Mouse (Mus musculus) gastrocnemius, postnatal 10 days (tissue): ENCODE data around the gene Odf3. TPM values are rescaled to one million over a fixed set of nuclear protein-coding genes. Genes with fewer than 3 reads are reported as not detected.

Source experiments
- DNase-seq: peaks from one replicate; pipeline ENCODE4 v3.0.0; 2021; ENCODE audit warnings: mixed read lengths
- total RNA-seq, 2 experiments: library from RNA; stranded (reverse); gene quantifications; 2 replicates each; pipeline ENCODE4 v1.2.3; 2021

Gene Odf3
- total RNA-seq, 2 experiments from 2014 or later, result not detected

- peak; percentile 97 for DNase-seq
Observed at GRCm38 (mm10) chr7:140844905-140845665, 2.5 kb upstream of the Odf3 start, which contains the start of gene Scgb1c1. Scgb1c1 (plus strand) TSS chr7:140845547.

GRCm38 (mm10) chr7:140845683-140846082 is 1.9 kb upstream of the Odf3 start:
- no peak for DNase-seq

- DNase-seq, result no peak
Observed at GRCm38 (mm10) chr7:140846676-140847075, 929 bp upstream of the Odf3 start.

- DNase-seq, result no peak
Observed at GRCm38 (mm10) chr7:140848591-140848990, 986 bp downstream of the Odf3 start.

GRCm38 (mm10) chr7:140851916-140852315 is 4.3 kb downstream of the Odf3 start:
- DNase-seq, result no peak

DNA sequence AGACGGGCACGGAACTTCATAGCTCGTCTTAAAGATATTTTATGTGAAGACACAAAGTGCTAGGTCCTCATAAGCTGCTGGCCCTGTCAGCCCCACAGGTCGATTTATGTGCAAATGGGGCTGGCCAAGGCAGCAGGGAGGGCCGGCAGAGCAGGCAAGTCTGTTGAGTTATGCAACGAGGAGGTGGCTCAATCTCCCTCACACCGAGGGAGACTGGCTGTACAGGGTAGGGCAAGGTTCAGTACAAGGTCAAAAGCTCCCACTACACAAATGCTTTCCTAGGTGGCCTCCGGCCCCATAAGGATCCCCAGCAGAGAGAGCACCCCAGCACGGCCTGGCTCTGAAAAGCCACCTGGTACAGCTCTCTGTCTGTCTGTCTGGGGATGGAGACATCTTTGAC is 5.8 kb downstream of the Odf3 start:
- no peak for DNase-seq

GRCm38 (mm10) chr7:140854483-140854882 is 6.9 kb downstream of the Odf3 start:
- no peak for DNase-seq

DNA sequence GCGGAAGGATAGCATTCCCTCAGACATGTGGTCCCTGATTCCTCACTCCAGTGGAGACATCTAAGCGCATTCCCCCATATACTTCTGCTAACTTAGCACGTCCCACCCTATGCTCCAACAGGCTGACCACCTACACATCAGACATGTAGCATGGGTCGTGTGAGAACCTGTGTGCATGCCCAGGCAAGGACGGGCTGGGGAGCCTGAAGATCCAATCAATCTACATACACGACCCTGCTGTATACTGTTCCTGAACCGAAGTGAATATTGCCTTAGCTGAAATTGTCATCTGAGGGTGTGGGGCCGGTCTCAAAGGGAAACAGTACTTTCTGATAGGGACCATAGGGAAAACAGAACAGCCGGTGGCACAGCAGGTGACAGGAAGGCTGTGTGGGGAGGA is 7.6 kb downstream of the Odf3 start:
- no peak for DNase-seq

DNA sequence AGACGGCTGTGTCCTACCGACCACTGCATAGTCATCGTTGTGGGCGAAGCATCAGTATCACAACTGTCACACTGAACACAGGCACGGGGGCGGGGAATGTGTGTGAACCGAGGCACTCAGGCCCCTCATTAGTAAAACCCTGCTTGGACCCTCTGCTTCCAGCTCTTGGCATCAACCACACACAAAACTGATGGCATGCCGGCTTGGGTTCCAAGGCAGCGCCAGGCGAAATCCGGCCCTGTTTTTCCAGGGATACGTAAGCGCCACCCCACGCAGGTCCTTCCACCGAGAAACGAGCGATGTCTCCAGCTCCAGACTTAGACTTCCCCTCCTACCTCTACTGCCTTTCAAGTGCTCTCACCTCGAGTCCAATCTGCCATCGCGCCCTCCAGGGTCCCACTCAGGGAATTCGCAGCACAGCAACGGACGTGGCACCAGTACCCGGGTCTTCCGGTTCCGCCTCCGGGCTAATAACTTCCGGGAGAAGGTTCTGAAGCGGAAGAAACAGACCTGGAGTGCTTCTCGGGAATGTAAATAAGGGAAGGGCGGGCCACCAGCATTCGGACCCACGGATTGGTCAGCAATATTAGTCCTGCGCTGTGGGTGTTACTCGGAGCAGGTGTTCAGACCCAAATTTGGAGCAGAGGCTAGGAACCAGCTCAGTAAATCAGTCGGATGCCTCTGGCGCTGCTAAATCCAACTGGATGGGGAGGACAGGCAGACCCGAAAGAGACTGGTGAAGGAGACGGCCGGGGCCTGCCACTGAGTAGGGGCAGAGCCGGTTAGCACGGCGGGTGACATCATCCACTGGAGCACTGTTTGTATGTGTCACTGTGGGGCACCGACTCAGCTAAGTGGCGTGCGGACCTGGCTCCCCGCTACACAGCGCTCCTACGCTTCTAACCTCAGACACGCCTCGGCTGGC is 8.5 kb downstream of the Odf3 start, which contains the start of gene Gm45785:
TSS of gene Gm45785 (minus strand) at position 472 of the 925 bp plus-strand sequence.
- DNase-seq, result peak; percentile 71

GRCm38 (mm10) chr7:140856785-140857549 is 9.4 kb downstream of the Odf3 start, which contains the start of gene Ric8a:
Ric8a (plus strand) TSS chr7:140856957.
- peak; percentile 88 for DNase-seq

DNA sequence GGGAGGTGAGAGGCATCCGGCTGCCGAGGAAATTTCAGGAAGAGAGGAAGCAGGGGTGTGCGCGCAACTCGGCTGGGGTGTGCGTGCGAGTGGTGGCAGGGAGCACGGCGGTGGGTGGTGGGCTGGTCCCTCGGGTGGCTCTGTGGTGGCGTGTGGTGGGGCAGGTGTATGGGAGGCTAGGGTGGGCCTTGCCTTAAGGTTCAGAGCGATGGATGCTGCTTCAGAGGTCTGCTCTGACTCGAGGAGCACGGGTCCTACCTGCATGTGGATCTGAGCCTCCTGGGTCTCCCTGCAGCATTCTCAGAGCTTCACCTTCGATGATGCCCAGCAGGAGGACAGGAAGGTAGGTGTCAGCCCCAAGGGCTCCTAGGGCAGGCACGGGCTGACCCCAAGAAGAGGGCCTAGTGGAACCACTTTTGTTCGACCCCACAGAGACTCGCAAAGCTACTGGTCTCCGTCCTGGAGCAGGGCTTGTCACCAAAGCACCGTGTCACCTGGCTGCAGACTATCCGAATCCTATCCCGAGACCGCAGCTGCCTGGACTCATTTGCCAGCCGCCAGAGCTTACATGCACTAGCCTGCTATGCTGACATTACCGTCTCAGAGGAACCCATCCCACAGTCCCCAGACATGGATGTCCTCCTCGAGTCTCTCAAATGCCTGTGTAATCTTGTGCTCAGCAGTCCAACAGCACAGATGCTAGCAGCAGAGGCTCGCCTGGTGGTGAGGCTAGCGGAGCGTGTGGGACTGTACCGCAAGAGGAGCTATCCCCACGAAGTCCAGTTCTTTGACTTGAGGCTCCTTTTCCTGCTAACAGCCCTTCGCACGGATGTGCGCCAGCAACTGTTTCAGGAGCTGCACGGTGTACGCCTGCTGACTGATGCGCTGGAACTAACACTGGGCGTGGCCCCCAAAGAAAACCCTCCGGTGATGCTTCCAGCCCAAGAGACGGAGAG is 10.2 kb downstream of the Odf3 start, which contains the start of gene Bet1l:
TSS of gene Bet1l (minus strand) at position 28 of the 956 bp plus-strand sequence.
- no peak for DNase-seq

DNA sequence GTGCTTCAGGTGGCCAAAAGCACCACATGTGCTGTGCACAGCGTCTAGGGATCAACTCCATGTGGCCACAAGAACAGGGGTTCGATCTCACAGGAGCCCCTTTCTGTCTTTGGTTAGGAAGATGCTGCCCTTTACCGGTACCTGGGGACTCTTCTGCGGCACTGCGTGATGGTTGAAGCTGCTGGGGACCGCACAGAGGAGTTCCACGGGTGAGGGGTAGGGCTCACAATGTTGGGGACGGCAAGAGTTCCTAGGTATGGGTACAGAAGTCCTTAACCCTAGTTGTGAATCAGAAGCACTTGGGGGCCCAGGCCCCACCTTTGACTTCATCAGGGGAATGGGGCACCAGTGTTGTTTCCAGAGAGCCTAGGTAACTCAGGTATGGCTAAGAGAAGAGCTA is 11.1 kb downstream of the Odf3 start:
- no peak for DNase-seq

- no peak for DNase-seq
Observed at GRCm38 (mm10) chr7:140859997-140860396, 12.4 kb downstream of the Odf3 start.

- DNase-seq, result no peak
Observed at GRCm38 (mm10) chr7:140860728-140861127, 13.1 kb downstream of the Odf3 start.

GRCm38 (mm10) chr7:140864761-140865160 is 17.2 kb downstream of the Odf3 start:
- no peak for DNase-seq

DNA sequence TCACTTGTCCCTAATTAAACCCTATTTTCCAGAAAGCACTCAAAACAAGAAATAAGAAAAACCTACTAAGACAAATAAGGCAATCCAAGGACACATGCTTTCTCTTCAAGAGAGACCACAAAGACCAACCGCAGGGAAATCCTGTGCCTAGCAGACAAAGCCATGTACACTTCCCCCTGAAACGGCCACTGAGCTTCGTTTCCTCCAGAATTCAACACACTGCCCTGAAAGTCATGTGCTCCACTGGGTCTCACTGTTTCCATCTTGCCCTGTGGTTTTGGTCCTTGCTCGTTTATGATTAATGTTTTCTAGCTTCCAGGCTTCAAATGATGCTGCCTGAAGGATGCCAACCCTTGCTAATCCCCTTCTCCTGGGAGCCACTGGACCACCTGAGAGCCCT is 26.6 kb downstream of the Odf3 start:
- no peak for DNase-seq

GRCm38 (mm10) chr7:140877364-140877763 is 29.8 kb downstream of the Odf3 start:
- no peak for DNase-seq

DNA sequence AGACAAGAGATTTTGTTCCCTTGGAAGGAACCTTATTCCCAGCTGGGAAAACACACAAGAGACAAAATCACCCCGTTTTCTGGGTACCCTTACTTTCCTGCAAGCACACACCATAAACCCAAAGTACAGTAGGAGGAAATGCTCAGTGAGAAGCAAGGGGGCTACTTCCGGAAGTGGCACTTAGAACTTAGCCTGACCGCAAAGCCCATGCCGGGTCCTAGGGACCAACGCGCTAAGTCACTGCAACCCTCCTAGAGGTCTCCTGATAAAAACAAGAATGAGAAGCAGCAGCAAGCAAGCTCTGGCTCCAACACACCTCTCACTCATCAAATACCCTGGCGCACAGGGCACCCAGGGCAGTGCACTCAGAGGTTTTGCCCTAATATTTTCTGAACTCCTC is 31.8 kb downstream of the Odf3 start:
- no peak for DNase-seq

- DNase-seq, result no peak
Observed at GRCm38 (mm10) chr7:140880419-140880818, 32.8 kb downstream of the Odf3 start.

DNA sequence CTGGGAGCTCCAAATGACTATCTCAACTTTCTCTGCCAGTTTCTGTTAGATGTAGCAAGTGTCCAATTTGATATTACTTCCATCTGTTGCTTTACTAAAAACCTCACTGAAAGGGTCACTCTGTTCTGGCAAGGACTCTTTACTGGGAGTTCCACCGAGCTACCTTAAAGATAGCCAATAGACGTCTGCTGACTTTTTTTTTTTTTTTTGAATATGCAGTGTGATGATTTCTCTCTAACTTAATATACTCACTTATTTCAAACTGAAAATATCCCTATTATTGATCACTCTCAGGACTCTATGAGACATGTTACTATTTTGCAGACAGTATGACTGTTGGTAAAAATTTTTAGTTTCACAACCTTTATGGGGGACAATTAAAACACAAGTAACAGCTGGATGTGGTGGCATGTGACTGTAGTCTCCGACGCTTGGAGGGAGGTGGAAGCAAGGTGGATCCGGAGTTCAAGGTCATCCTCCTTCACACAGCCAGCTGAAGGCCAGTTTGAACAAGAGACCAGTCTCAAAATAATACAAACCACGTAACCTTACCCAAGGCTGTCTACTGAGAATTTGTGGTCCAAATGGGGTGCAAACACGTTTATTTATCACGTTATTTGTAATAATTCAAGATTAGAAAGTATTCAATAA is 33.4 kb downstream of the Odf3 start:
- DNase-seq, result no peak
